11 mouse cellular contexts compared by ENCODE assay signal in genomic region chr3:53234689-53235088, GRCm38 (mm10).
DNase-seq lines count a peak whose midpoint lies in the region; TF ChIP-seq lines count a peak whose summit lies in the region.
"Had no signal": no experiment of that assay in that cellular context is flagged by ENCODE, and none has a peak within 500 bp of the region (broad histone marks: within the 10 kb centered on the region; RNA-seq: fewer than 3 reads in every experiment).

No protein-coding gene starts in this region.

- no peaks in the 10 kb centered on the region for H3K4me1 ChIP-seq in kidney, adult 2 months (ENCODE audit: control insufficient read depth, insufficient read depth, low read length)
- no peaks in the 10 kb centered on the region for H3K4me1 ChIP-seq in spleen, adult 2 months (ENCODE audit: control insufficient read depth, insufficient read depth, insufficient read length)
- no peaks in the 10 kb centered on the region for H3K4me1 ChIP-seq in MEL (ENCODE audit: control insufficient read depth in 1 of 2, insufficient read depth in 2 of 2, low read length in 2 of 2)
- no peaks in the 10 kb centered on the region for H3K4me1 ChIP-seq in small intestine, adult 2 months (ENCODE audit: control insufficient read depth, insufficient read depth, insufficient read length, low read length)

- no peaks in the 10 kb centered on the region for H3K27me3 ChIP-seq in kidney, adult 2 months (replicated peaks; ENCODE audit: control insufficient read depth, insufficient read depth, low read length)
- no peaks in the 10 kb centered on the region for H3K27me3 ChIP-seq in spleen, adult 2 months (ENCODE audit: control insufficient read depth, insufficient read depth, low read length)
- no peaks in the 10 kb centered on the region for H3K27me3 ChIP-seq in MEL (ENCODE audit: control insufficient read depth in 1 of 2, insufficient read depth in 2 of 2, low read length in 2 of 2)
- H3K27me3 ChIP-seq in small intestine, adult 2 months (ENCODE audit: control insufficient read depth, insufficient read depth, low read length): no peaks in the 10 kb centered on the region
- H3K27me3 ChIP-seq: heart, embryonic 12.5 days had no signal

- TF ChIP-seq POLR2A in kidney, adult 2 months (IDR thresholded peaks at IDR 0.05; ENCODE audit: low read depth, low read length): no peak
- no peak for TF ChIP-seq POLR2A in spleen, adult 2 months (IDR thresholded peaks at IDR 0.05; ENCODE audit: low read depth, low read length)
- no peak for TF ChIP-seq POLR2A in MEL (IDR thresholded peaks at IDR 0.05; ENCODE audit: control insufficient read depth in 1 of 2, insufficient read depth in 1 of 2, low read depth in 1 of 2, low read length in 2 of 2, poor library complexity in 1 of 2)
- no peak for TF ChIP-seq POLR2A in small intestine, adult 2 months (IDR thresholded peaks at IDR 0.05; ENCODE audit: low read depth, low read length)

- H3K27ac ChIP-seq in kidney, adult 2 months (ENCODE audit: insufficient read depth, low read depth, low read length): no peak overlapping the region
- no peak overlapping the region for H3K27ac ChIP-seq in spleen, adult 2 months (ENCODE audit: insufficient read depth, low read length)
- no peak overlapping the region for H3K27ac ChIP-seq in MEL (ENCODE audit: control insufficient read depth, low read depth, low read length)
- H3K27ac ChIP-seq in small intestine, adult 2 months (ENCODE audit: insufficient read depth, low read depth, low read length): no peak overlapping the region
- H3K27ac ChIP-seq: hindbrain, embryonic 14.5 days had no signal

- H3K79me2 ChIP-seq in MEL (ENCODE audit: control insufficient read depth, insufficient read depth, low read length, poor library complexity): no peaks in the 10 kb centered on the region

- H3K36me3 ChIP-seq in kidney, adult 2 months (ENCODE audit: control insufficient read depth, insufficient read depth, low read length): no peaks in the 10 kb centered on the region
- H3K36me3 ChIP-seq in spleen, adult 2 months (ENCODE audit: control insufficient read depth, insufficient read depth, low read length): no peaks in the 10 kb centered on the region
- no peaks in the 10 kb centered on the region for H3K36me3 ChIP-seq in MEL (ENCODE audit: control insufficient read depth in 1 of 2, insufficient read depth in 2 of 2, low read length in 2 of 2)
- no peaks in the 10 kb centered on the region for H3K36me3 ChIP-seq in small intestine, adult 2 months (ENCODE audit: control insufficient read depth, insufficient read depth, low read length)

- no peak for DNase-seq in kidney, adult 2 months
- DNase-seq in kidney, postnatal 14 days: no peak
- DNase-seq in spleen, adult 2 months (ENCODE audit: low read depth in 1 of 2, low spot score in 2 of 2): peak in 1 of 2 experiments; percentile 15
- no peak for DNase-seq in spleen, postnatal 36 days (ENCODE audit: low spot score in 2 of 2)
- peak; percentile 7 for DNase-seq in MEL (ENCODE audit: low read depth, low spot score)
- DNase-seq in neural tube, embryonic 10.5 days (ENCODE audit: extremely low spot score, low spot score): no peak
- no peak for DNase-seq in right cerebral cortex, postnatal 14 days
- DNase-seq: adrenal gland, postnatal 36 days had no signal

- TF ChIP-seq CTCF in kidney, adult 2 months (conservative IDR thresholded peaks at IDR 0.05; ENCODE audit: insufficient read depth, insufficient read length, low read depth, low read length): peak; percentile 29; the same call in 1 of the 2 replicates
- peak; percentile 20; the same call in 1 of the 2 replicates for TF ChIP-seq CTCF in spleen, adult 2 months (IDR thresholded peaks at IDR 0.05; ENCODE audit: extremely low read depth, insufficient read depth, insufficient read length, insufficient replicate concordance)
- TF ChIP-seq CTCF in MEL (IDR thresholded peaks at IDR 0.05 in 2 of 3, conservative IDR thresholded peaks at IDR 0.05 in 1 of 3; ENCODE audit: control insufficient read depth in 1 of 3, insufficient read depth in 1 of 3, low read depth in 2 of 3, low read length in 3 of 3, poor library complexity in 1 of 3, severe bottlenecking in 1 of 3): peak; percentile 22 to 44 (median 29)
- peak; percentile 39; the same call in 1 of the 2 replicates for TF ChIP-seq CTCF in small intestine, adult 2 months (IDR thresholded peaks at IDR 0.05; ENCODE audit: extremely low read depth, insufficient read length, insufficient replicate concordance, low read depth, low read length)

- H3K9me3 ChIP-seq in MEL (replicated peaks; ENCODE audit: insufficient read depth, low read length): no peaks in the 10 kb centered on the region

- TF ChIP-seq RAD21 in MEL (IDR thresholded peaks at IDR 0.05; ENCODE audit: low read depth, low read length): peak; percentile 3

- no peak overlapping the region for H3K4me3 ChIP-seq in kidney, adult 2 months (ENCODE audit: insufficient read depth, low read depth, low read length)
- H3K4me3 ChIP-seq in spleen, adult 2 months (ENCODE audit: extremely low read depth, insufficient read depth, insufficient read length): no peak overlapping the region
- no peak overlapping the region for H3K4me3 ChIP-seq in MEL (ENCODE audit: control insufficient read depth in 1 of 2, insufficient read depth in 1 of 2, low read depth in 2 of 2, low read length in 2 of 2)
- H3K4me3 ChIP-seq in small intestine, adult 2 months (ENCODE audit: low read depth, low read length): no peak overlapping the region
- H3K4me3 ChIP-seq: heart, embryonic 12.5 days had no signal

- no peak overlapping the region for H3K9ac ChIP-seq in MEL (ENCODE audit: control insufficient read depth, low read depth, low read length, poor library complexity, severe bottlenecking)
- H3K9ac ChIP-seq: heart, embryonic 12.5 days; hindbrain, embryonic 14.5 days had no signal

- TF ChIP-seq EP300 in MEL (IDR thresholded peaks at IDR 0.05; ENCODE audit: low read depth in 1 of 2, low read length in 2 of 2): no peak

TF ChIP-seq in MEL, 35 proteins besides CTCF, POLR2A, EP300 and RAD21:
- TF ChIP-seq TCF12 (IDR thresholded peaks at IDR 0.05; ENCODE audit: low read depth, low read length) (no peak), RCOR1 (IDR thresholded peaks at IDR 0.05; ENCODE audit: low read depth, low read length) (no peak), SMC3 (IDR thresholded peaks at IDR 0.05; ENCODE audit: low read depth, low read length) (peak; percentile 24; the same call in 1 of the 2 replicates), MEF2A (IDR thresholded peaks at IDR 0.05; ENCODE audit: extremely low read depth, insufficient replicate concordance, low read depth, low read length, poor library complexity, severe bottlenecking) (no peak), GATA1 (IDR thresholded peaks at IDR 0.05; ENCODE audit: low read depth, low read length) (no peak)
